Mouse (Mus musculus) megakaryocyte-erythroid progenitor cell, adult 5-6 weeks (primary cell): ENCODE measurements around the gene Cldn22. TPM values are rescaled to one million over a fixed set of nuclear protein-coding genes. Genes with fewer than 3 reads are reported as not detected.

Experiments used
- ATAC-seq: replicated peaks from 2 replicates; pipeline ENCODE4 v1.8.0; 2016; ENCODE audit warnings: mild to moderate bottlenecking, inconsistent platforms; ENCODE audit not compliant: severe bottlenecking, poor library complexity, low FRiP score, low TSS enrichment
- total RNA-seq, 2 experiments: library from RNA; stranded (forward) in 1 of 2; stranded (reverse) in 1 of 2; fragments of 200-1000, 215-1000 nt in 1 of 2; fragments of >200 nt in 1 of 2; fragmentation: Nextera tagmentation in 1 of 2; gene quantifications; 2 replicates each; pipeline ENCODE4 v1.2.3; 2014 to 2017

The Cldn22 gene
- total RNA-seq, 2 experiments from 2014 or later = not detected

DNA sequence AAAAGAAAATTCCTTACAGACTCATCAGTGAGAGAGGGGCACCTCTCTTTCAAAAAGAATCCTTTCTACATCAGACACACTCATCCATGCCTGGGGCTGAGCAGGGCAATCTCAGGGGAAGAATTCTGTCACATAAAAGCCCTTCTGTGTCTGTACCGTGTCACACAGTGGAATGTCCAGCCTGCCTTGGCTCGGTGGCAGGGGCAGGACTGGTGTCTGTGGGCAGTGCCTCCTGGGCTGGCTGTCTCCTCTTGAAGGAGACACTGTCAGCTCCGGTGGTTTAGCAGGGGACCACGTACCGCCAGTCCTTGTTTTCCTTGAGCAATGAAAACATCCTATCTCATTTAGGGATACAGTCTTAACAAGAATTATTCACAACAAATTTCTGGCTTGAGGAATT, 1.3 kb downstream of the Cldn22 start:
- ATAC-seq = no peak

DNA sequence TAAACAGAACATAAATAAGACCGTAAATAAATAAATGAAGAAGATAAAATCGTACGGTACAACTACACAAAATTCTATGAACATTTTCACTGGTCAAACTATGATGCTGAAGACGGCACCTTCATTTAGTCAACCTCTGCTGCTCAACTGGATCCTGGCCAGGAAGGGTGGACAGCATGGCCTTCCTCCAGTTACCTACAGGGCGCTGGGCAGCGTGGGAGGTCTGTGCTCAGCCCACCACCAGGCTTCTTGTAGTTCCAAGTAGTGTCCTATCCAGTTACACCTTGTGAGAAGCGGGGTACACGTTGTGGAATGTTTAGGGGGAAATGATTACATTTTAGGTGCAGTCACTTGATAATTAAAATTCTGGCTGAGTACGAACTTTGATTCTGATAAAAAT, 2.6 kb downstream of the Cldn22 start:
- ATAC-seq = no peak

DNA sequence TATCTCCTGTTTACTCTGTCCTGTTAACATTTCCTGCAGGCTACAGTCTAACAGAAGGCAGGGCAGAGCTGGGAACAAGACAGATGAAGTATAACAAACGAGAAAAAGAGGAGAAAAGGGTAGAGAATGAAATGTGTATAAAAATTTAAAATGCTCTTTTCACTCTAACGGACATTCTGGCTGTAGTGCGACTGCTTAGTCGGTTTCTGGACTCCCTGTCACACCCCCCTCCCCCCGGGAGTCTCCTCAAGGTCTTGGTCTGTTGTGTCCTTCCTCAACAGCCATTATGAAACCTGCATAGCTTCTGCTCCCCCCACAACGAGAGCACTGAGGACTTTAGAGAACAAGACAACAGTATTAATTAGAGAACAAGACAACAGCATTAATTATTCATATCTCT, 8.3 kb downstream of the Cldn22 start:
- no peak for ATAC-seq

DNA sequence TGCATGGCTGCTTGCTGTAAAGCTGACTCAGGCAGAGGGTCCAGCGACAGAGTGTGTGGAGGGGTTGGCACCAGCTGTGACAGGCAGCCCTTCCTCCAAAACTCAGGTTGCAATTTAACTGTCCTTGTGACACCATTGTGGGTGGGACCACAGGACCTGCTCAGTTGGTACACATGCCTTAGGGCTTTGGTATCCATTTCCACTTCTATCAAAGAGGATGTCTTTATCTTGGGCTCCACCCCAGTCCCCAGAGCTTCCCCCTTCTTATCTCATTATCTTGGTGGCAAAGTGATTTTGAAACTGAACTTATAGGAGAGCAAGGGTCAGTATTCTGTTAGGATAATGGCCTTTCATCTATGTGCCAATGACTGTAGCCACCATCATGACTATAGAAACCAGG, 9.7 kb downstream of the Cldn22 start:
- ATAC-seq = no peak

DNA sequence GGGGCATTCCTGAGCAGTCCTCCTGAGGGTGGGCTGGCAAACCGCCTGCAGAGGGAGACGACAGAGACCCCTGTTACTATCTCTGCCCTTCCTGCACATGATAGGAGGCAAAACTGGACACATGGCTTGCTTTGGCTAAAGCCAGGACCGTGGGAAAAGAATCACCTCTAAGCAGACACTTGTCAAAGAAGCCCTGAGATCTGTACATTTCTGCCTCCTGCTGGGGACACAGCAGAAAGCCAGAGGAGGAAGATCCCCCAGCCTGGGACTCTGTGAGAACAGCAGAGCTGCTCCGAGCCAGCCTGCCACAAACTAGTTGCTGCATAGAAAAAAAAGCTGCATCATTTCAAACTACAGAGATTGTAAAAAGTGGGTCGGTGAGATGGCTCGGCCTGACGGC, 18.8 kb downstream of the Cldn22 start:
- ATAC-seq = no peak

DNA sequence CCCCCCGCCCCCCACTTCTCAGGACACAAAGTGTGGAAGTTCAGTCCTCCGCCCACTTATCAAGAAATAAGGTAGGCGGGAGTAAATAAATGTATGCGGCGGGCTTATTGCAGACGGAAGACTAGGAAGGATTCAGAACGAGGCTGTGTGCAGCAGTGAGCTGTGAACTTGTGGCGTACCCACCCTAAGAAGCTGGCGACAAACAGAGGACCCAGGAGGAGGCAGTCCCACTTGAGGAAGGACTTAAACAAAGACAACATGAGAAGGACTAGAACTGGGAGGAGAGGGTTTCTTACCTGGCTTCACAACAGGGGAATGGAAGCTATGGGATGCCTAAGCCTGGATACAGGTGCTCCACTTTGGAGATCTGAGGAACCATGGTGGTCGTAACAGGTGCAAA, 19.4 kb downstream of the Cldn22 start:
- no peak for ATAC-seq

DNA sequence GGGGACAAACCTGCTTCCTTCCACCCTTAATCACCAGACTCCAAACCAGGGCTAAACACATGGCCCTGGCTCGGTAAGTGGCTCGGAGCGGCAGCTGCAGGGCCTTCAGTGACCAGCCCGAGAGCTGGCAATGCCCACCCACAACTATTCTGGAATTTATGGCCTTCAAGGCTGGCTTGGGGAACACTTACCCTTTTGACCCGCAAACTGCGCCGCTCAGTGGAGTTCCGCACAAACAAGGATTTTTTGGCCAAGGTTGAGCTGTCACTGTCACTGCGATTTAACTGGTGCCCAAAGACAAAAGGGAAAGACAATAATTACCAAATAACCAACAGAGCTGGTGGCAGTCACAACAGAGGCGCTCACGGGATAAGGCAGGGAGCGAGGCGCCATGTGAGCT, 21.7 kb downstream of the Cldn22 start:
- ATAC-seq = no peak

DNA sequence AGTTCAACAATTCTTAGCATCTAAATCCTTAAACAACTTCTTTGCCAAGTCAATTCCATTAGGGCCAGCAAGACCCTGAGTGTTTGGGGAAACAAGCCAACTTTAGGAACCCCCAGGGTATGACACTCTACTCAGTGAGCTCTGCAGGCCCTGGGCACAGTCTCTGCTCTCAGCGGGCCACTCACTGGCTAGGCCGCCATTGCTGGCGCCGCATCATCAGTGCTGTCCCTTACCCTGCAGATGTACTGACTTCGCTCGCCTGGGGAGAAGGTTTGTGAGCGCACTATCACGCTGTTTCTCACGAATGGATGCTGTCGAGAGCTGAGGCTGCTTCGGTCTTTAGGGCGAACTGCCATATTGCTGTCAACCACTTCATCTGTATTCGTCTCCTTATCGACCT, 22.9 kb downstream of the Cldn22 start:
- ATAC-seq = no peak

DNA sequence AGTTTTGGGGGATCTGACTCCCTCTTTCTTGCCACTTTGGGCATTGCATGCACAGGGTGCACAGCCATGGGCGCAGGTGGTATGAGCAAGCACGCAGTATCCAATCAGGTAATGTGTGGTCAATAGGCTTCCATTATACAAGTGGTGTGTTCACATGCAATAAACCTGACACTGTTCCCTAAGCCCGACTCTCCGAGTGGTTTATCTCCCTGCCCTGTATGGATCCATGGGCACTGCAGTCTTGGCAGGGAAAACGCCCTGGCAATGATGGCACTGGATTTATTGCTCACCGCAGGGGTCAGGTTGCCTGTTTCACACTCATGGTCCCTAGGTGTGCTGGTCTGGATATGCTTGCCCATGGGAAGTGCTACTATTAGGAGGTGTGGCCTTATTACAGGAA, 23.6 kb downstream of the Cldn22 start:
- ATAC-seq = no peak

DNA sequence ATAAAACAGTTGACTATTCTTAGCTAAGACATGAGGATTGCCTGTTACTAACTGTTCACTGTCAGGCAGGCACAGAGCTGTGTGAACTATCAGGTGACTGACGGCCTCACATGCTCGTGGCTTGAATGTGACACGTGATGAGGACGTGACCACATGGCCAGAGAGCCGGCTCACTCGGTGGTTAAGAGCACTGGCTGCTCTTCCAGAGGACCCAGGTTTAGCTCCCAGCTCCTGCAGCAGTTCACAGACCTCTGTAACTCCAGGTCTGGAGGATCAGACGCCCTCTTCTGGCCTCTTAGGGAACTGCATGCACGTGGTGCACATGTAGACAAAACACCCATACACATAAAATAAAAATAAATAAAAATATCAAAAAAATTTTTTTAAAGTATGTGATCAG, 25.6 kb downstream of the Cldn22 start:
- ATAC-seq = no peak

DNA sequence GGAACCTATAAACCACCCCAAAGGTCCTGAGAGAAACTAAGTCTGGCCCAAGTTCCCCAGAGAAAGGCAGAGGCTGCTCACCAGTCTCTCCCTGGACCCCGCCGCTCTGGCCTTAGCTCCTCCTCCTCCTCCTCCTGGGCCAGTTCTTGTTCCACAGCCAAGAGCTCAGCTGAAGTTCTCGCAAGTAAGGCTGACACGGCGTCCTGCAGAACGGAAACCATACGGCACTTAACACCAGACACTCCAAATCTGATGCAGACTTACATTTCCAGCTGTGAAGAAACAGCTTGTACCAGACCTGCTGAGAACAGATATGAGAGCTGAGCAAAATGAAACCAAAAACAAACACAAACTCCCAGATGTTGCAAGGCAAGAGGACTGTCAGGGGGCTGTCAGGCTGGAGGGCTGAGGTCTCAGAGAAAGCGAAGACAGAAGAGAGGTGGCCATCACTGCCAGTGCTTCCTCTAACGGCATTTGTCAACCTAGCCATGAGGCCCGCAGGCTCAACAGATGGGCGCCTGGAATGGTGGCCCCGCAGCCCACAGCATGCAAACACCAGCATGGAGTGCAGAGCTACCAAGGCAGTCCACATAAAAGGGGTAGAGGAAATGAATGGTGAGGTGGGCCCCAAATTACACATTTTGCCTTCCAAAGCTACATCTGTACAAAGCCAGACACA, 27.7 kb downstream of the Cldn22 start:
- peak; percentile 69 for ATAC-seq

DNA sequence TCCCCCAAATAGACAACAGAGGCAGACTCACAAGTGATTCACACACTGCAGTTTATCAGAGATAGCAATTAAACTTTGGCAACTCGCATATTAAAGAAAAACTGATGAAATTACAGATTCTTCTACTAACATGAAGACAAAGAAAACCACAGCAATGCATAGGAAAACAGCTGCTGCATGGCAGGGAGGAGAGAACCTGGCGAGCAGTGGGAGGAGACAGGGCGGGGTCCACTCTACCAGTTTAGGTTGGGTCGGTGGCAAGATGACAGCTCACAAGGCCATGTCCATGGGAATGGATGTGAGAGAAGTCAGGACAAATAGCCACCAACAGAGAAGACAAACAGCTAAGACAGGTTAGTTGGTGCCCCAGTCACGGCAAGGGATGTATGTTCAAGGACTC, 28.5 kb downstream of the Cldn22 start:
- no peak for ATAC-seq

DNA sequence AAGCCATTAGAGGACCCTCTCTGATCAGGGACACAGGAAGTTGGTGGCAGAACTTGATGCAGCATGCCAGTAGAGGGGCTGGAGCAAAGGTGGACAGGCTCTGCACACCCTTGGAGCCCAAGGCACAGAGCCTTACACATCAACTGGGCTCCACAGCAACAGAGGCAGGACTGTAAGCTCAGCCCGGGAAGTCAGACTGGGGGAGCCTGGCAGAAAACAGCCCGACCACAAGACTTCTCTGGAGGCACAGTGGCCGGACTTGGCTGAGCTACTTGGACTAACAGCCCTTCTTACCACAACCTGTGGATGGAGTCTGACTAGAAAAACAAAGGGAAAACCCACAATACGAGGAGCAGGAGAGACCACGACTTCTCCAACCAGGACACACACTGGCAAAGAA, 29.1 kb downstream of the Cldn22 start:
- no peak for ATAC-seq

DNA sequence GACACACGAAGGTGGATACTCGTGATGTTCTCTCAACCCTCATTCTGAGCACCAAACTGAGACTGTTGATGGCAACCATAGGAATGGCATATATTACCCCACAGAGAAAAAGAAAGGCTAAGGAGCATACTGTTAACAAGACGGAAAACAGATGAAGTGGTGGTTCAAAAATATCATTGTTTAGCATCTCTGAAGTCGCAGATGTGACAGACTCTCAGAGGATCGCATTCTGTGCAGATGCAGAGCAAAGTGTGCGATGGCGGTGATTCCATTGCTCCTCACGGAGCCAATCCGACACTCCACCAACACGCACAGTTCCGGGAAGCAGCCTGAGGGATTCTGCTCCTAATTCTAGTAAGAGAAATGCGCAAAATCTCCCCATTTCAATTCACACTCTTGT, 35.0 kb downstream of the Cldn22 start:
- ATAC-seq = no peak

DNA sequence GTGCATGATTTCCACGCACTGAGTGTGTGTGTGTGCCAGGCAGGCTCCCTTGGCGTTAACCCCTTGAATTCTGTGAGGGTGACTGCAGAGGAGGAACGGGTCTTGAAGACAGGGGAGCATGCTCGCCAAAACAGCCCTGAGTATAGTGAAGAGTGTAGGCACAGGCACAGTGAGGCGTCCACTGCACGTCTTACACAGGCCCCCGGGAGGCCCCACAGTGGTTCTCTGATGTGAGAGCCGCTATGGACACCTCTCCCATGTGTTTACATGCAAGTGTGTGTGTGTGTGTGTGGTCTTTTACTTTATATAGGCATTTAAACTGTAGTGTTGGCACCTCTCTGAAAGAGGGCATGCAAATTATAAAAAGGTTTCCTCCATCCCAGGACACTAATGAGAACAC, 42.3 kb downstream of the Cldn22 start:
- ATAC-seq = no peak

DNA sequence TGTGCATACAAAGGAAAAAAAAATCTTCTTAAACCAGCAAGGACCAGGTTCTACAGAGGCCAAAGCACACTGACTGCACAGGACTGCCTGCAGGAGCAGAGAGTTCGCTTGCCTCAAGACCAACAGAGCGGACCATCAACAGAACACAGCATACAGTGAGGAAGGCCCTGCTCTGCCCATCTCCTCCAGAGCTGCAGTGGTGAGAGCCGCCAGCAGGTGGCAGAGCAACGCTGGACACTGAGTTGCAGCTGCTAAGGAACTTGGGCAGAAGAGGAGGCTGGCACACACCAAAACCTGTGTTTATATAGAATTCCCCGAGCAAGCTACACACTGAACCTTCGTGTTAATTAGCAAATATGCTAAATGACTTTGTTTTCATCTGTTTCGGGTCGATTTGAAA, 42.8 kb downstream of the Cldn22 start:
- ATAC-seq = peak; percentile 98

DNA sequence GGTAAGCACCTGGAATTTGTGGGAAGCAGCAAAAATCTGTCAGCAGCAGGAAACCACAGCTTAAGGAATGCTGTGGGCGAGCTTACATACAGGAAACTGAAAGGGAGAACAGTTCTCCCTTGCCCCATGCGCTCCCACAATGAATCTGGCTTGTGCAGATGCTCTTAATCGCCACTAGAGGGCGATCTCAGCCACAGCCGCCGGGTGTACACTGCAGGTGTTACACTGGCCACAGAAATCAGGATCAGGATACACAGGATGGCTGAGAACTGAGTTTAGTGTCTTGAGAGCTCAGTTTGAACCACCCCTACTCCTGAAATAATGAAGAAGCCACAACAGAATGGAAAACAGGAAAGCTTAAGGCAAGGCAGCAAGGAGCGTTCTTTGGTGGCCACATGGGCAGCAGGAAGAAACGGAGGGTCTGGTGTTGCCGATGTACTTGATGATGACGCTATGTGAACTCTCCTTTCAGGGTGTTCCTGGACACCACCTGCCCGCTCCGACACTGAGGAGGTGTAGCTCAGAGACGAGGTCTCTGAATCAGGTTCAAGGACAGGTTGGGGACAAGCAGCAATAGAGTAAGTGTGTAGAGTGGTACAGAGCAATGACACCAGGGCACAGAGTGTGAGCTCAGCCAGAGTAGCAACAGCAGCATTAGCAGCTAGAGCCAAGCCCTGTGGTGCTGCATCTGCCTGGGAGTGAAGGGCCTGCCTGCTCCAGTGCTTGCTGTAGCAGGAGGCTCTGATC, 48.3 kb downstream of the Cldn22 start:
- ATAC-seq = peak; percentile 82

DNA sequence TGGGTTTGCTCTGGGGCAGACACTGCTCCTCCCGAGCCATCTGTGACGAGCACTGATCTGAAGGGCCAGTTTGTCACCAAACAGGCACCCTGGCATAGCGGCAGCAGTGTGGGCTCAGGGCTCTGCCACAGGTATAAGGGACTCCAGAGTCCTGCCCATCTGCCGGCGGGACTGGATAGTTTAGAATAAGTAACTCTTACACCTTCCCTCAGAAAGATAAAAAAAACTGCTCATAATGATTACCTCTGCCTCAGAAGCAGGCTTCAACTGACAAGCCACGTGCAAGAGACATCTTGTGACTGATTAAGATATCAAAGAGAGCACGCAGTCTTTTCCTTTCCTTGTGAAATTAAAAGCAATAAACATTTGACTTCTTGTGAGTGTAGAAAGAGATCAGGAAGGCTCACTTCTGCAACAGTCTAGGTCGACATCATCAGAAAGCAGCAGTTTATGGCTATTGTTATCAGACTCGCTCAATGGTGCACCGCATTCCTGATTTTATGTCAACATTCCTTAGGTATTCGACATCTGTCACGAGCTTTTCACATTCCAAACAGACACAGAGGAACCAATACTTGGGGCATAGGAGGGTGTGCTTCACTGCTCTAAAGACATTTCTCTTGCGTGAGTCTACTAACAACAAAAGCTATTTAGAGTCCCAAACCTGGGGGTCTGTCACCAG, 50.4 kb downstream of the Cldn22 start:
- peak; percentile 39 for ATAC-seq
